Mouse (Mus musculus): ENCODE measurements at regions not wholly inside any gene's neighbourhood (a gene's known extent, or its start where the extent isn't known, plus 50 kb on each side); places are given as distances from the start of the nearest gene placed in this dataset.
A peak's percentile ranks its signal among the peaks of the same experiment; 100 is the strongest.

DNA sequence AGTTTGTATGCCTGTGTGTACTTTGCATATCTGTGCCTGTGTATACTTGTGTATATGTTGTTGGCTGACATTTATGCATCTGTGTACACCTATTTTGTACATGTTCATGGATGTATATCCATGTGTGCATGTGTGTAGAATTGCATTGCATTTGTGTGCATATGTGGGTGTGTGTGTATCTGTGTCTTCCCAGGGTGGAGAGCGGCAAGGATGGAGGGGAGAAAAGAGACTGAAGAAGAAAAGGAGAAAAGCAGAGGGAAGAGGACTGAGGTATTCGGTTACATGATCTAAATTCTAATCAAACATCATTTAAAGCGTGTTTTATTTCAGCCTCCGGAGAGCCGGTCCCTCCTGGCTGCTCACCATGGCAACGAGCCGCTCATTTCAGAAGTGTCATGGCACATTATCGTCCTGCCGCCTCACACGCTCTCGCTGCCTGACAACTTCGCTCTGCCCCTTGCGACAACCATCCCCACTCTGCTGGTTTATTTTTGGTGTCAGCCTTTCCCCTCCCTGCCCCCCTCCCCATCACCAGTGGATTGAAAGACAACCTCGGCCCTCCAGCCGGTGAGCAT is 58.6 kb downstream of the Mrm1 start:
- no peaks in the 10 kb centered on the region for H3K9me3 ChIP-seq (ENCODE audit: low read length)
- TF ChIP-seq CTCF (IDR thresholded peaks at IDR 0.05), result no peak
- H3K36me3 ChIP-seq (ENCODE audit: insufficient read depth, low read length), result no peaks in the 10 kb centered on the region
- ATAC-seq (ENCODE audit: low FRiP score), result peak; percentile 81
- DNase-seq (ENCODE audit: low spot score), result peak; percentile 88
- no peak overlapping the region for H3K9ac ChIP-seq (replicated peaks; ENCODE audit: low read length, poor library complexity, severe bottlenecking)
- peak overlapping the region; percentile 70 for H3K27ac ChIP-seq (ENCODE audit: low read depth, low read length)
- H3K4me2 ChIP-seq (ENCODE audit: low read depth, low read length, poor library complexity, severe bottlenecking), result peak overlapping the region; percentile 42
- 8% methylated on average over 15 of the region's 15 CpGs for WGBS
- H3K27me3 ChIP-seq (ENCODE audit: insufficient read depth, low read length), result no peaks in the 10 kb centered on the region
- 0 out of 2 replicates have a peak overlapping the region, but pooled peaks have one; percentile 6 for H3K4me3 ChIP-seq (ENCODE audit: low read depth, low read length)
- H3K4me1 ChIP-seq (ENCODE audit: insufficient read depth, low read length), result peaks cover 22% of the 10 kb centered on the region; the same call in 1 of the 2 replicates

DNA sequence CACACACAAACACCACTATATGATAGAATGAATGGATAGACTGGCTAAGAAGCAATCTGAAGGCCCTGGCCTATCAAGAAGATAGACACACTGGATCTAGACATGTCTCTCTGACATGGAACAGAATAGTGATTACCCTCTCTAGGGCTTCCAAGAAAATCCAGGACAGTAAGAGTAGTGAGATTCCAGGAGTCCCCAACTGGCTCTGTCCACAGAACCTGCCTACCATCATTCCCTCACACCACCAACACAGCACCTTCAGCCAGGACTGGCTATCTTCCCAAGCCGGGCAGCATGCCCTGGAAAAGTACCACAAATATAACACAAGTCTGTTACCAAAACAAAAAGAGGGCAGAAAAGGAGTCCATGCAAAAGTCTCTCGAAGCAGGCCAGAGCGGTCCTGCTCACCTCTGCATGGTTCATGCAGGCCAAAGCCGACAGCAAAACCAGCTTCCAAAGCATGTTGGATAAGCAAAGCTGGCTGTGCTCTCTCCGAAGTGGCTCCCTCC is 59.8 kb downstream of the Mrm1 start:
- no peak for TF ChIP-seq CTCF (IDR thresholded peaks at IDR 0.05)
- Histone ChIP-seq H3K36me3 (ENCODE audit: insufficient read depth, low read length) (no peaks in the 10 kb centered on the region), H3K4me3 (ENCODE audit: low read depth, low read length) (no peak overlapping the region), H3K9me3 (ENCODE audit: low read length) (no peaks in the 10 kb centered on the region), H3K4me2 (ENCODE audit: low read depth, low read length, poor library complexity, severe bottlenecking) (no peak overlapping the region), H3K4me1 (ENCODE audit: insufficient read depth, low read length) (peaks cover 20% of the 10 kb centered on the region; the same call in 1 of the 2 replicates), H3K27me3 (ENCODE audit: insufficient read depth, low read length) (no peaks in the 10 kb centered on the region), H3K9ac (replicated peaks; ENCODE audit: low read length, poor library complexity, severe bottlenecking) (no peak overlapping the region), H3K27ac (ENCODE audit: low read depth, low read length) (no peak overlapping the region)
- no peak for ATAC-seq (ENCODE audit: low FRiP score)
- 77% methylated on average over 5 of the region's 5 CpGs for WGBS
- DNase-seq (ENCODE audit: low spot score), result no peak

DNA sequence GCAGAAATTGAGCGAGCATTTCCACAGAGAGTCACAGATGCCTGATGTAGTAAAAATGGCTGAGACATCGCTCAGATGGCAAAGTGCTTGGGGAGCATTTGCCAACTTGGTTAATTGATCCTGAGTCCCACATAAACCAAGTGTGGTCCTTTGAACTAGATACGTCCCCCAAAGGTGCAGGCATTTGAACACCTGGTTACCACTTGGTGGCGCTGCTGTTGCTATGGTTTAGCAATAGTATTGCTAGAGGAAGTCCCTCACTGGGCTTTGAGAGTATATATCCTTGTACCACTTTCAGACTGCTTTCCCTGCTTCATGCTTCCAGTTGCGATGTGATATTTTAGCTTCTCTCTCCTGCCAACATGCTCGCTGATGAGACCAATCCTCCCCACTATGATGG is 67.3 kb downstream of the Mrm1 start:
- Histone ChIP-seq H3K36me3 (ENCODE audit: insufficient read depth, low read length) (no peaks in the 10 kb centered on the region), H3K9ac (replicated peaks; ENCODE audit: low read length, poor library complexity, severe bottlenecking) (no peak overlapping the region), H3K27me3 (ENCODE audit: insufficient read depth, low read length) (no peaks in the 10 kb centered on the region), H3K27ac (ENCODE audit: low read depth, low read length) (no peak overlapping the region), H3K4me2 (ENCODE audit: low read depth, low read length, poor library complexity, severe bottlenecking) (no peak overlapping the region), H3K4me3 (ENCODE audit: low read depth, low read length) (no peak overlapping the region), H3K9me3 (ENCODE audit: low read length) (no peaks in the 10 kb centered on the region), H3K4me1 (ENCODE audit: insufficient read depth, low read length) (no peaks in the 10 kb centered on the region)
- no peak for ATAC-seq (ENCODE audit: low FRiP score)
- peak; percentile 55 for TF ChIP-seq CTCF (IDR thresholded peaks at IDR 0.05)
- 78% methylated on average over 6 of the region's 6 CpGs for WGBS
- DNase-seq (ENCODE audit: low spot score), result peak; percentile 66

DNA sequence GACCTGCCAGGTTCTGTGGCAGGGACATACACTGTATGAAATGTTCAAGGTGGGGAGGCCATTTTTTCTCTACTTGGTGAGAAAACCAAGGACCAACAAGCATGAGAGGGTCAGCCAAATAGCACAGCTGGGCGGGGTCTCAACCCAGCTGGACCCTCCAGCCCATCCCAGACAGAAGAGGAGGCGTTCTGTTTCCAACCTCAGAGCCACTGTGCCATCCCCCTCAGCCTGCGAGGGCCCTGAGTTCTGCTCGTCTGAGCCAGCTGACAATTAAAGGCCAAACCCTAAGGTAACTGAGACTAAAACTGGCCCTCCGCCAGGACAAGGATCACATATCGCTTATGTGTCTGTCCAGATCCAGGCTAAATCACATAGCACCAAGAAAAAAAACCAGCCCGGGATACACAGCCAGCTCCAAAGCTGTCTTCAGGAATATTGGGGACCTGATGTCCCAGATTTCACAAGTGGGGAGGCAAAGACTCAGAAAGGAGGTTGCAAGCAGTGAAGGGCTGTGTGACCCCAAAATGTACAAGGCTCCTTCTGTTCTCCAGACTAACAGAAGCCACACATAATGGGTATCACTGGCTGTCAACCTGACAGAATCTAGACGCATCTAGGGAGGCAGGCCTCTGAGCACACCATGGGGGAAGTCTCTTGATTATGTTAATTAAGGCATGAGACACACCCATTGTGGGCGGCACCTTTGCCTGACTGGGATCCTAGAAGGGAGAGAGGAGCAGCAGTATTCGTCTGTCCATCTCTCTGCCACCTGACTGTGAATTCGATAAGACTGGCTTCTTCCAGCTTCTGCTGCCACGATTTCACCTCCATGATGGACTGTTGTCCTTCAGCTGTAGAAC is 69.6 kb downstream of the Mrm1 start:
- Histone ChIP-seq H3K4me3 (ENCODE audit: low read depth, low read length) (no peak overlapping the region), H3K4me1 (ENCODE audit: insufficient read depth, low read length) (no peaks in the 10 kb centered on the region), H3K27me3 (ENCODE audit: insufficient read depth, low read length) (no peaks in the 10 kb centered on the region), H3K9ac (replicated peaks; ENCODE audit: low read length, poor library complexity, severe bottlenecking) (no peak overlapping the region), H3K9me3 (ENCODE audit: low read length) (no peaks in the 10 kb centered on the region), H3K27ac (ENCODE audit: low read depth, low read length) (no peak overlapping the region), H3K36me3 (ENCODE audit: insufficient read depth, low read length) (no peaks in the 10 kb centered on the region), H3K4me2 (ENCODE audit: low read depth, low read length, poor library complexity, severe bottlenecking) (no peak overlapping the region)
- 49% methylated on average over 12 of the region's 12 CpGs for WGBS
- DNase-seq (ENCODE audit: low spot score), result no peak
- ATAC-seq (ENCODE audit: low FRiP score), result no peak
- no peak for TF ChIP-seq CTCF (IDR thresholded peaks at IDR 0.05)

DNA sequence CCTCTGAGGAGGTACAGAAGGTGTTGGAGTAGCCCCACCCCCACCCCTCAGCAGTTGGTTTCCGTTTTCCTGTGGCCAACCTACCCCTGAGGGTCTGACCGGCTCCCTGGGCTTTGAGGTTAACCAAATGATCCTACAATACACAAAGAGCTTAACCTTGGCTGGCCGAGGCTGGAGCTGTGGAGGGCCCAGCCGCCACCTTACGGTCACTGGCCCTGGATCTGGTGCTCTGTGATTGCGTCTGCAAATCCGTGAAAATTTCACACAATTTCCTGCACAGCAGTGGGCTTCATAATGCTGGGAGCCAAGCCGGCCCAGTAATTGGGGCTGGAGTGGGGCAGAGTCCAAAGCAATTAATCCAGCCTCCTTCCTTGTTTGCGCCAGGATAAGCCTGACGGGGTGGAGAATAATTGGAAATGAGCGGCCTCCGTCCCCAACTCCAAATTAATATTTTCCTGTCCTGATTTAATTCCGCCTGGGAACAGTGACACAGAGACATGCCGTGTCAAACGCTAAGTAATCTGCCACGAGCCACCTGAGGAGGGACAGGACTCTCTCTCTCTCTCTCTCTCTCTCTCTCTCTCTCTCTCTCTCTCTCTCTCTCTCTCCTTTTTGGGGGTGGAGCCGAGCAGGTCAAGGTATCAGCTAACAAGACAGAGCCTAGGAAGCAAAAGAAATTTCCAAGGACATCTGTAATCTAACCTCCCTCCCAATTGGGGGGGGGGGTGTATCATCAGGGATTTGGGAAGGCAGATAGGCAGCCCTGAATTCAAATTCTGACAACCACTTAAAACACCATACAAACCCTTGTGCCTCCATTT is 80.3 kb downstream of the Mrm1 start:
- WGBS, result 19% methylated on average over 17 of the region's 17 CpGs
- H3K4me2 ChIP-seq (ENCODE audit: low read depth, low read length, poor library complexity, severe bottlenecking), result no peak overlapping the region
- H3K36me3 ChIP-seq (ENCODE audit: insufficient read depth, low read length), result no peaks in the 10 kb centered on the region
- H3K27me3 ChIP-seq (ENCODE audit: insufficient read depth, low read length), result no peaks in the 10 kb centered on the region
- DNase-seq (ENCODE audit: low spot score) (peak; percentile 59), ATAC-seq (ENCODE audit: low FRiP score) (no peak)
- no peaks in the 10 kb centered on the region for H3K9me3 ChIP-seq (ENCODE audit: low read length)
- H3K4me3 ChIP-seq (ENCODE audit: low read depth, low read length), result no peak overlapping the region
- H3K27ac ChIP-seq (ENCODE audit: low read depth, low read length), result no peak overlapping the region
- no peaks in the 10 kb centered on the region for H3K4me1 ChIP-seq (ENCODE audit: insufficient read depth, low read length)
- TF ChIP-seq CTCF (IDR thresholded peaks at IDR 0.05), result no peak
- no peak overlapping the region for H3K9ac ChIP-seq (replicated peaks; ENCODE audit: low read length, poor library complexity, severe bottlenecking)
